Mouse (Mus musculus): ENCODE measurements around the gene Anks1. TPM values are rescaled to one million over a fixed set of nuclear protein-coding genes. Genes with fewer than 3 reads are reported as not detected.
A peak's percentile ranks its signal among the peaks of the same experiment; 100 is the strongest.
"Not testable (repeated sequence)": the region's sequence is repeated elsewhere in the genome, so short reads cannot be mapped to it uniquely, and the experiment has no call there.

Anks1 gene
- polyA plus RNA-seq, 1 experiment from 2014 or later: 55.8 TPM

DNA sequence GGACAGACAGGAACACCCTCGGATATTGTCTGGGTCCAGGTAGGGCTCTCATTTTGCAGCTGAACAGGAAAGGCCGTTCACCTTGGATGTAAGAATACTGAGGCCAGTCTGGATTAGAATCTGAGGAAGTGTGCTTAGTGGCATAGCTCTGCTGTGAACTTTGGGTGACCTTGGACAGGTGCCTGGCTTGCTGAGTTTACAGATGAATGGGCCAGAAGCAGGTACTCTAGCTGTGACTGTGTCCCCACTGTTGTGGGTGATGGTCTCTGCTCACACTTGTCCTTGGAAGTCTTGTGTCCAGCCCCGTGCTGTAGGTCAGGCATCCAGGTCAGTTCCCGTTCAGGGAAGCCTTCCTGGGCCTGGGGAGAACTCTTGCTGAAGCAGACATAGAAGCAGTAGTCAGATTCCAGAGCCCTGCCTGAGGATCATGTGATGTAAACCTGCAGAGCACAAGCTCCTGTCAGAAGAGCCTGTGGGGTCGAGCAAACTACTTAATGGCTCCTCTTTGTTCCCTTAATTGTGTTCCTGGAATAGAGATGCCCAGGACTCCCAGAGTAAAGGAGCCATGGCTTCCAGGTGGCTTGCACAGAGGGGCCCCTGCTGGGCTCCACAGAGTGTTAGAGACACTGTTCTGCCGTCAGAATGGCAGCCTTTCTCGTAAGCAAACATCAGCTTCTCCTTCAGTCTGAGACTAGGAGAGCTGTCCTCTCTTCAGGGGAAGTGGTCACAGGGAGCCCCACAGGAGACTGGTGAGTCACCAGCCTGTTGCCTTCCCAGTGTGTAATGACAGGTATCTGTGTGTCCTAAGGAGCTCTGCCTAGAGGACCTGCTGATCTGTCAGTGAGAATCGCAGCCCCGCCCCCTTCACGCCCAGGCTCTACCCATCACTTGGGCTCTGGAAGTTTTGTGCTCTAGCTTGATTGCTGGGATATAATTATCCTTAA lies 85.2 kb downstream of the Anks1 start:
- H3K4me1 ChIP-seq (ENCODE audit: control insufficient read depth, insufficient read depth, low read length): no peaks in the 10 kb centered on the region
- no peaks in the 10 kb centered on the region for H3K9me3 ChIP-seq (ENCODE audit: control insufficient read depth, low read length)
- H3K27me3 ChIP-seq (ENCODE audit: control insufficient read depth, insufficient read depth, low read length): no peaks in the 10 kb centered on the region
- H3K4me3 ChIP-seq (ENCODE audit: low read depth, low read length): no peak overlapping the region
- no peak overlapping the region for H3K9ac ChIP-seq (replicated peaks; ENCODE audit: low read depth, low read length)
- WGBS: 49% methylated on average over 10 of the region's 10 CpGs
- no peak overlapping the region for H3K27ac ChIP-seq (ENCODE audit: low read depth, low read length)
- H3K36me3 ChIP-seq (ENCODE audit: control insufficient read depth, insufficient read depth, low read length): peaks cover 16% of the 10 kb centered on the region
- no peak overlapping the region for H3K4me2 ChIP-seq (ENCODE audit: low read depth, low read length)
- ATAC-seq (ENCODE audit: low read depth): no peak

DNA sequence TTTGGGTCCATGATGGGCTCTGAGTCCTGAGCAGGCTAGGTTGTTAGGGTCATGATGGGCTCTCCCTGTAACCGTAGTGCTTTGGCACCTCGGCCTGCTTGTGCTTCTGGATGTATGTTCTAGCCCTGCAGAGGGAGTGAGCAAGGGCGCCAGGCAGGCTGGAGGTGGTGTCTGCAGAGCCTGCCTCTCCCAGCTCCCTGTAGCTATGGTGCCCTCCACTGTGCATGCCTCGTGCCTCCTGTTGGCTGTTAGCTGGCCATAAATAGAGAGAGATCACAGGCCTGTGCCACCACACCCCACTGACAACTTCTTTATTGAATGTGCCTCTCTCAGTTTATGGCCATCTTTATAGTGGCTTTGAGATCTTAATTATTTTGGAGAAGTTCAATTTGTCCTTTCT lies 87.2 kb downstream of the Anks1 start:
- no peak overlapping the region for H3K27ac ChIP-seq (ENCODE audit: low read depth, low read length)
- H3K4me3 ChIP-seq (ENCODE audit: low read depth, low read length): no peak overlapping the region
- no peaks in the 10 kb centered on the region for H3K9me3 ChIP-seq (ENCODE audit: control insufficient read depth, low read length)
- H3K4me2 ChIP-seq (ENCODE audit: low read depth, low read length): no peak overlapping the region
- H3K36me3 ChIP-seq (ENCODE audit: control insufficient read depth, insufficient read depth, low read length): peaks cover 16% of the 10 kb centered on the region
- H3K4me1 ChIP-seq (ENCODE audit: control insufficient read depth, insufficient read depth, low read length): no peaks in the 10 kb centered on the region
- ATAC-seq (ENCODE audit: low read depth): no peak
- 59% methylated on average over 4 of the region's 4 CpGs for WGBS
- no peaks in the 10 kb centered on the region for H3K27me3 ChIP-seq (ENCODE audit: control insufficient read depth, insufficient read depth, low read length)
- H3K9ac ChIP-seq (replicated peaks; ENCODE audit: low read depth, low read length): no peak overlapping the region

DNA sequence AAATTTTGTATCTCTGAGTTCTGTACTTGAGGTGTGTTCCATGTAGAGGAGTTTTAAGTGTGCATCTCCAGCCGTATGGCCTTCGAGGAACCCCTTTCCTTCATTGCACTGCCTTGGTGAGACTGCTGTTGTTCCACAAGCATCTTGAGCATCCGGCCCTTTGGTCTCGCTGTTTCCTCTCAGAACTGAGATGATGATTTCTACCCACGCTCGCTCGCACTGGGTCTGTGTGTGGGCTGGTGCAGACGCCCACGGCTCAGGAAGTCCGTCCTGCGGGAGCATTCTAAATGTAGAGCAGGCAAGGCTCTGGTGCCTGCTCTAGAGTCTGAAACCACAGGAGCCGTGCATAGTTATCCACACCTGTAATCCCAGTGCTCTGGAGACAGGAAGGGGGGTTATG lies 88.1 kb downstream of the Anks1 start:
- ATAC-seq (ENCODE audit: low read depth): no peak
- no peak overlapping the region for H3K9ac ChIP-seq (replicated peaks; ENCODE audit: low read depth, low read length)
- no peaks in the 10 kb centered on the region for H3K27me3 ChIP-seq (ENCODE audit: control insufficient read depth, insufficient read depth, low read length)
- no peak overlapping the region for H3K4me2 ChIP-seq (ENCODE audit: low read depth, low read length)
- H3K4me3 ChIP-seq (ENCODE audit: low read depth, low read length): no peak overlapping the region
- WGBS: 82% methylated on average over 12 of the region's 12 CpGs
- no peaks in the 10 kb centered on the region for H3K4me1 ChIP-seq (ENCODE audit: control insufficient read depth, insufficient read depth, low read length)
- H3K36me3 ChIP-seq (ENCODE audit: control insufficient read depth, insufficient read depth, low read length): peaks cover 16% of the 10 kb centered on the region
- no peak overlapping the region for H3K27ac ChIP-seq (ENCODE audit: low read depth, low read length)
- no peaks in the 10 kb centered on the region for H3K9me3 ChIP-seq (ENCODE audit: control insufficient read depth, low read length)

DNA sequence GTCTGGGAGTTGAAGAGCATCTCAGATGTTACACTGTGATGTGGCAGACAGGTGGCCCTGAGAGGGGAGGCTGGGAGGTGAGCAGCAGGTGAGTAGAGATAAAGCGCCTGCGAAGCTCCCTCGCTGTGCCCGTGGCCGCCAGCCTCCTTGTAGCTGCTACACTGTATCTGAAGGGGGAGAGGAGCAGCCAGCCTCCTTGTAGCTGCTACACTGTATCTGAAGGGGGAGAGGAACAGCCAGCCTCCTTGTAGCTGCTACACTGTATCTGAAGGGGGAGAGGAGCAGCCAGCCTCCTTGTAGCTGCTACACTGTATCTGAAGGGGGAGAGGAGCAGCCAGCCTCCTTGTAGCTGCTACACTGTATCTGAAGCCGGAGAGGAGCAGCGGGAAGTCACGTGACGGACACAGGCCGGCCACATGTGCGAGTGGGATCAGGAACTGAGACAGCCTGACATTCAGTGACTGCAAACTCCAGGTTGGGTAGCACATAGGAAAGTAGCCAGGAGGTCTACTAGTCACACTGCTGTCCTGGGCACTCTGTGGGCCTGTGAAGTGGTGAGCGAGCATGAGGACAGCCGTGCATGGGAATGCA lies 90.7 kb downstream of the Anks1 start:
- not testable (repeated sequence) for H3K4me2 ChIP-seq (ENCODE audit: low read depth, low read length); H3K4me1 ChIP-seq (ENCODE audit: control insufficient read depth, insufficient read depth, low read length); ATAC-seq (ENCODE audit: low read depth); H3K9ac ChIP-seq (replicated peaks; ENCODE audit: low read depth, low read length); H3K27me3 ChIP-seq (ENCODE audit: control insufficient read depth, insufficient read depth, low read length); H3K4me3 ChIP-seq (ENCODE audit: low read depth, low read length); H3K9me3 ChIP-seq (ENCODE audit: control insufficient read depth, low read length)
- Histone ChIP-seq H3K36me3 (ENCODE audit: control insufficient read depth, insufficient read depth, low read length) (peaks cover 12% of the 10 kb centered on the region), H3K27ac (ENCODE audit: low read depth, low read length) (0 out of 2 replicates have a peak overlapping the region, but pooled peaks have one; percentile 16)
- 76% methylated on average over 13 of the region's 13 CpGs for WGBS

DNA sequence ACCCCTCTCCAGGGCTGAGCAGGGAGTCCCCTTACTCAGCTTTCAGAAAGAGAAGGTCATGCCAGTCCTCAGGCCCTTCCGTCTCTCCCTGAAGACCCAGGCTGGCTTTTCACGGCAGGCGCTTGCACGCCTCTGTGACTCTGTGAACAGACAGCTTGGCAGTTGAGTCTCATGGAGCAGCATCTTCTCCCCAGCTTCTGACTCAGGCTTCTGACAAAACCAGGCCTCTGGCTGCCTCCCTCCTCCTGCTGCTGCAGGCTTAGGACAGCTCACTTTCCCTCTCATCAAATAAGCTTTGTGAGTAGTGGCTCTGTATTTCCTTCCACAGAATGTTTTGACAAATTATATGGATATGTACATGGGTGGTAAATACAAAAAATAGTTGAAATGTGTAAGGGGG lies 91.3 kb downstream of the Anks1 start:
- H3K27ac ChIP-seq (ENCODE audit: low read depth, low read length): peak overlapping the region; percentile 16; the same call in 1 of the 2 replicates
- no peak for ATAC-seq (ENCODE audit: low read depth)
- H3K27me3 ChIP-seq (ENCODE audit: control insufficient read depth, insufficient read depth, low read length): no peaks in the 10 kb centered on the region

DNA sequence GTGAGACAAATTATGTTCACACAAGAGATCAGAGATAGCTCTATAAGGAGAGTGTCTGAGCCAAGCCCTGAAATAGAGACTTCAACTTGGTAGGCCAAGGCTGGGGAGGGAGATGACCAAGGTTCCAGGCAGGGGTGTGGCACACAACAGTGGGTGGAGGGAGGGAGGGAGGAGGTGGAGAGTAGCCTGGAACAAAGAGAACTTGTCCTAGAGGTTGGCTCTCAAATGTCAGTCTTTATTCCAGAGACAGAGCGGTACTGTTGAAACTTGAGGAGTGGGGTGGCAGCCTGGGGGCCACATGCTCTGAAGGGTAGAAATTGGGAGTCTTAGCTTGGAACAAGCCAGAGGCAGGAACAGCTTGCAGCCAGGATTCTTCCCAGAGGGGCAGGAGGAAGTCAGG lies 91.7 kb downstream of the Anks1 start:
- 52% methylated on average over 1 of the region's 1 CpGs for WGBS
- no peak overlapping the region for H3K9ac ChIP-seq (replicated peaks; ENCODE audit: low read depth, low read length)
- no peak overlapping the region for H3K27ac ChIP-seq (ENCODE audit: low read depth, low read length)
- H3K36me3 ChIP-seq (ENCODE audit: control insufficient read depth, insufficient read depth, low read length): peaks cover 12% of the 10 kb centered on the region
- no peak for ATAC-seq (ENCODE audit: low read depth)
- no peaks in the 10 kb centered on the region for H3K27me3 ChIP-seq (ENCODE audit: control insufficient read depth, insufficient read depth, low read length)
- H3K9me3 ChIP-seq (ENCODE audit: control insufficient read depth, low read length): no peaks in the 10 kb centered on the region
- no peak overlapping the region for H3K4me2 ChIP-seq (ENCODE audit: low read depth, low read length)
- H3K4me1 ChIP-seq (ENCODE audit: control insufficient read depth, insufficient read depth, low read length): no peaks in the 10 kb centered on the region
- H3K4me3 ChIP-seq (ENCODE audit: low read depth, low read length): no peak overlapping the region

More for the DNA sequence above, 91.3 kb downstream of the Anks1 start:
- H3K4me2 ChIP-seq (ENCODE audit: low read depth, low read length): no peak overlapping the region
- H3K4me1 ChIP-seq (ENCODE audit: control insufficient read depth, insufficient read depth, low read length): no peaks in the 10 kb centered on the region
- H3K4me3 ChIP-seq (ENCODE audit: low read depth, low read length): no peak overlapping the region
- H3K9me3 ChIP-seq (ENCODE audit: control insufficient read depth, low read length): no peaks in the 10 kb centered on the region
- peaks cover 12% of the 10 kb centered on the region for H3K36me3 ChIP-seq (ENCODE audit: control insufficient read depth, insufficient read depth, low read length)
- 60% methylated on average over 4 of the region's 4 CpGs for WGBS
- H3K9ac ChIP-seq (replicated peaks; ENCODE audit: low read depth, low read length): no peak overlapping the region

DNA sequence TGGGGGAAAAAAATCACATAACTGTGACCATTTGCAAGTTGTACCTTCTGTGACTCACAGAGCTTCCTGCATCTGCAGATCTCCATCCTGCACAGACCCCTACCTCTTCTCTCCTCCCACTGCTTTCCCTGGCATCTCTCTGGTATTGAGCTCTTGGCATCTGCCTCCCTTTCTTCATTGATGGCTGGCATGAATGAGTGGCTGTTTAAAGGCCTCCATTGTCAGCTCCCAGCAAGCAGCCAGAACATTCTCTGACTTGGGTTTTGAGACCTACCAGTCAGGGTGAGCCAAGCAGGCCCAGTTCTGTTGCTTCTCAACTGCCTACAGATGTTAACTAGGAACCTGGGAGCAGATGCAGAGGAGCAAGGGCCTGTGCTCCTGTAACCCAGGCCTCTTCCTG lies 96.3 kb downstream of the Anks1 start:
- peaks cover 19% of the 10 kb centered on the region for H3K4me1 ChIP-seq (ENCODE audit: control insufficient read depth, insufficient read depth, low read length)
- 0 out of 2 replicates have a peak overlapping the region, but pooled peaks have one; percentile 2 for H3K27ac ChIP-seq (ENCODE audit: low read depth, low read length)

DNA sequence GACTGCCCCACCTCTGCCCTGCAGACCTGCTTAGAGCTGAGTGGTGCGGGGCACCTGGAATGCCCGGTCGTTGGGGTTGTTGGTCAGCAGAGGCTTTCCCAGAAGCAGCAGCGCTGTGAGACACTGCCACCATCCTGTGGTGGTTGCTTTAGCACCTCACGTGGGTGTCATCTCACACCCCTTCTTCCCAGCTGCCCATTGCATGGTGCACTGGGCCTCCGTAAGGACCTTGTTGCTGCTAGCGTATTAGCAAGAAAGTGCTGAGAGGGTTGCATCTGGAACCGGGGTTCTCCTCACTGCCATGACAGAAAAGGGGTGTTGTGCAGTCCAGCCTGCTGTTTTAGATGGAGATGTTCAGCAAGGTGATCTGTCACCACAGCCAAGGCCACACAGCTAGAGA lies 97.1 kb downstream of the Anks1 start:
- H3K9me3 ChIP-seq (ENCODE audit: control insufficient read depth, low read length): no peaks in the 10 kb centered on the region
- H3K27me3 ChIP-seq (ENCODE audit: control insufficient read depth, insufficient read depth, low read length): no peaks in the 10 kb centered on the region
- H3K4me3 ChIP-seq (ENCODE audit: low read depth, low read length): no peak overlapping the region
- no peak overlapping the region for H3K4me2 ChIP-seq (ENCODE audit: low read depth, low read length)
- 0 out of 2 replicates have a peak, but pooled peaks cover 4% of the 10 kb centered on the region for H3K36me3 ChIP-seq (ENCODE audit: control insufficient read depth, insufficient read depth, low read length)
- ATAC-seq (ENCODE audit: low read depth): no peak
- H3K27ac ChIP-seq (ENCODE audit: low read depth, low read length): no peak overlapping the region
- H3K4me1 ChIP-seq (ENCODE audit: control insufficient read depth, insufficient read depth, low read length): peaks cover 19% of the 10 kb centered on the region
- H3K9ac ChIP-seq (replicated peaks; ENCODE audit: low read depth, low read length): 0 out of 2 replicates have a peak overlapping the region, but pooled peaks have one; percentile 8
- WGBS: 86% methylated on average over 8 of the region's 8 CpGs

More for the DNA sequence above, 96.3 kb downstream of the Anks1 start:
- no peaks in the 10 kb centered on the region for H3K9me3 ChIP-seq (ENCODE audit: control insufficient read depth, low read length)
- H3K9ac ChIP-seq (replicated peaks; ENCODE audit: low read depth, low read length): no peak overlapping the region
- H3K4me3 ChIP-seq (ENCODE audit: low read depth, low read length): no peak overlapping the region
- no peak for ATAC-seq (ENCODE audit: low read depth)
- no peak overlapping the region for H3K4me2 ChIP-seq (ENCODE audit: low read depth, low read length)
- 0 out of 2 replicates have a peak, but pooled peaks cover 4% of the 10 kb centered on the region for H3K36me3 ChIP-seq (ENCODE audit: control insufficient read depth, insufficient read depth, low read length)
- no peaks in the 10 kb centered on the region for H3K27me3 ChIP-seq (ENCODE audit: control insufficient read depth, insufficient read depth, low read length)

DNA sequence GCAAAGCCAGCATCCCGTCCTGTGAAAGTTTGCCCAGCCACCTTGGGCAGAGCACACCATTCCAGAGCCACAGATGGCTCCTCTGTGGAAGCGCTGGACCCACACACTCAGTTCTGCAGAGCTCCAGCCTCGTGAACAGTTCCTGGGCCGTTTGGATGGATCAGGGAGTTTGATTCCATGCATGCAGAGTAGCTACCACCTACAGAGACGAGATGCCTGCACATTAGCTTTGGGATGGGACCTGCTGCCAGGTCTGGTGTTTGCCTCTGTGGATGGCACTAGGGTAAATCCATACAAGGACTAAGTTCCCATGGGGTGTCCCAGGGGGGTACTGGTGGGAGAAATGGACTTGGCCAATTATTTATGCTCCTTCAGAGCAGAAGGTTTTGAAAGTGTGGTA lies 97.5 kb downstream of the Anks1 start:
- 0 out of 2 replicates have a peak, but pooled peaks cover 4% of the 10 kb centered on the region for H3K36me3 ChIP-seq (ENCODE audit: control insufficient read depth, insufficient read depth, low read length)
- H3K27me3 ChIP-seq (ENCODE audit: control insufficient read depth, insufficient read depth, low read length): no peaks in the 10 kb centered on the region
- H3K9me3 ChIP-seq (ENCODE audit: control insufficient read depth, low read length): no peaks in the 10 kb centered on the region
- H3K27ac ChIP-seq (ENCODE audit: low read depth, low read length): no peak overlapping the region
- WGBS: 54% methylated on average over 5 of the region's 5 CpGs
- H3K9ac ChIP-seq (replicated peaks; ENCODE audit: low read depth, low read length): no peak overlapping the region
- ATAC-seq (ENCODE audit: low read depth): no peak
- no peak overlapping the region for H3K4me2 ChIP-seq (ENCODE audit: low read depth, low read length)
- peaks cover 19% of the 10 kb centered on the region for H3K4me1 ChIP-seq (ENCODE audit: control insufficient read depth, insufficient read depth, low read length)
- H3K4me3 ChIP-seq (ENCODE audit: low read depth, low read length): no peak overlapping the region
